Mouse (Mus musculus) E14TG2a.4 (cell line): ENCODE results near the gene Ltbr.
A peak's percentile ranks its signal among the peaks of the same experiment; 100 is the strongest.

Experiments used
- H3K27me3 ChIP-seq: 2 replicates; pipeline ENCODE4 v1.6.1; 2014; ENCODE audit warnings: low read length, control low read depth; ENCODE audit not compliant: insufficient read depth
- H3K36me3 ChIP-seq: 2 replicates; pipeline ENCODE4 v1.6.1; 2014; ENCODE audit warnings: low read length, control low read depth; ENCODE audit not compliant: insufficient read depth
- H3K4me1 ChIP-seq: replicated peaks from 2 replicates; pipeline ENCODE4 v1.6.1; 2014; ENCODE audit warnings: low read depth, low read length, control low read depth
- H3K4me3 ChIP-seq: replicated peaks from 2 replicates; pipeline ENCODE4 v1.5.1; 2014; ENCODE audit warnings: mild to moderate bottlenecking, low read length
- H3K9me3 ChIP-seq: 2 replicates; pipeline ENCODE4 v1.6.1; 2014; ENCODE audit warnings: low read length, control low read depth
- CTCF ChIP-seq: conservative IDR thresholded peaks from 2 replicates; pipeline ENCODE4 v1.5.1; 2014; ENCODE audit warnings: low read length
- NANOG ChIP-seq: IDR thresholded peaks from 2 replicates; pipeline ENCODE4 v1.6.1; 2014; ENCODE audit warnings: borderline replicate concordance, low read length, mixed read lengths
- POU5F1 ChIP-seq: IDR thresholded peaks from 2 replicates; pipeline ENCODE4 v1.6.1; 2014; ENCODE audit warnings: low read length, borderline replicate concordance

Ltbr gene

DNA sequence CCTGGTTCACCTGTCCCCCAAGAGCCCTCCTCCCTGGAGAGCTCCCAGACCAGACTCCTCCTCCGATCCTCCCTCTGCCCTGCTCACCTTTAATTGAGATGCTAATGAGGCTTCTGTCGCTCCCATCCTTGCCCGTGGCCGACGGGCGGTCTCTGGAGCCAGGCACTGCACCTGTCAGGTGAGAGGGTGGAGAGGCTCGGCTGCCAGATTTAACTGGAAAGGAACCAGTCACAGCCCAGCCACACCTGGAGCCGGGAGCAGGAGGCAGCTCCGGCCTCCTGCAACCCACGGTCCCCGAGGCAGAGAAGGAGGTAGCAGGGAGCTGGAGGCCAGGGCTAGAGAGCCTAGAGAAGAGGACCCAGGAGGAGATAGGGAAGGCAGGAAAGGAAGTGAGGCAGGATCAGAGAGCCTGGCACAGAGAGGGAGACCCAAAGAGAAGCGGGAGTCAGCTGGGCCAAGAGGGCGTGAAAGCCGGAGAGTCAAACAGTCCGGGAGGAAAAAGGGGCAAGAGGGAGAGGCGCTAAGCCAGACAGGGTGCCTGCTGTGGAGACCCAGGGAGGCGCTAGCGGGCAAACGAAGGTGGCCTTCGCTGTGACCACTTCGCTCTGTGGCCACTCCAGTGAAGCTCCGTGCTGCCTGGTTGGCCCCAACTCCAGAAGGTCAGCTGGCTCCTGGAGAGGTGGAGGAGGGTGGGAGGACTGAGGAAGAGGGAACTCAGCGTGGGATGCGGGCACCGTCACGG is 7.6 kb upstream of the Ltbr start:
- Histone ChIP-seq H3K36me3 (no peaks in the 10 kb centered on the region), H3K4me3 (peak overlapping the region; percentile 57), H3K4me1 (peaks cover 47% of the 10 kb centered on the region), H3K27me3 (peaks cover 74% of the 10 kb centered on the region), H3K9me3 (no peaks in the 10 kb centered on the region)
- TF ChIP-seq NANOG (no peak), POU5F1 (no peak), CTCF (no peak)

DNA sequence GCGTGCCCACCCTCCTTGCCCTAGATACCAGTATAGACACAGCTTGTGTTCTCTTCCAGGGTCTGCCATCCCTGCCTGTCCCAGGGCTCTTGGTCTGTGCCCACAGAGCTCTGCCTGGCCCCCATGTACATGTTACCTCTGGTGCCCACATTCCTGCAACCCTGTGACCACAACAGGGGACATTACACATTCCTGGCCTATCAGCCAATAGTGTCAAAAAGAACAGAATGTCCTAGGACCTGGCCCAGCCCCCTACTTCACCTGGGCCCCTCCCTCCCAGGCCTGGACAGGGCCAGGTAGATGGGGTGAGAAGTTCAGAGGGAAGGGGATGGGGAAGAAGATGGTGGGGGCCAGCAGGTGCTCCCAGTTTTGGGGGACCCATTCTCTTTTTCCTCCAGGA is 6.6 kb upstream of the Ltbr start, which contains the start of gene Scnn1a:
TSS of gene Scnn1a (plus strand) at position 337 of the 400 bp plus-strand sequence.
- H3K9me3 ChIP-seq, result no peaks in the 10 kb centered on the region
- H3K27me3 ChIP-seq, result peaks cover 77% of the 10 kb centered on the region

DNA sequence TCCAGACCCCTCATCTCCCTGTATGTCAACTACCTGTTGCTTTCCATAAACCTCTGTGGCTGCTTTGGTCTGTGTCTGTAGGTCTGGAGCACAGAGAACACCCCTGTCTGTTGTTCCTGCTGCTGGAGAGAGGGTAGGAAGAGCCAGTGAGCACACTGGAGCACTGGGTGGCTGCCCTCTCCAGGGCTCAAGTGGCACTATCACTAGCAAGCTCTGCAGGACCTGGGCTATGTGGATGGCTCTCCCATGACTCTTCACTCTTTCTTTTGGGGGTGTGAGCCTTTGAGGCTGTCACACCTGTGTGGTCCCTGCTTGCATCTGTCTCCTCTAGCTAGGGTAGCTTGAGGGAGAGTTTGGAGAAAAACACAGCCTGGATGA is 6.2 kb upstream of the Ltbr start:
- H3K4me1 ChIP-seq, result peaks cover 48% of the 10 kb centered on the region
- H3K4me3 ChIP-seq, result no peak overlapping the region
- no peaks in the 10 kb centered on the region for H3K9me3 ChIP-seq
- H3K27me3 ChIP-seq, result peaks cover 76% of the 10 kb centered on the region
- H3K36me3 ChIP-seq, result no peaks in the 10 kb centered on the region
- no peak for TF ChIP-seq NANOG
- TF ChIP-seq POU5F1, result no peak
- TF ChIP-seq CTCF, result no peak

More for the DNA sequence above, 6.6 kb upstream of the Ltbr start, which contains the start of gene Scnn1a:
- Histone ChIP-seq H3K4me1 (peaks cover 47% of the 10 kb centered on the region), H3K4me3 (peak within 1 kb of the TSS; percentile 57), H3K36me3 (no peaks in the 10 kb centered on the region)
- TF ChIP-seq POU5F1 (no peak), NANOG (no peak), CTCF (no peak)

DNA sequence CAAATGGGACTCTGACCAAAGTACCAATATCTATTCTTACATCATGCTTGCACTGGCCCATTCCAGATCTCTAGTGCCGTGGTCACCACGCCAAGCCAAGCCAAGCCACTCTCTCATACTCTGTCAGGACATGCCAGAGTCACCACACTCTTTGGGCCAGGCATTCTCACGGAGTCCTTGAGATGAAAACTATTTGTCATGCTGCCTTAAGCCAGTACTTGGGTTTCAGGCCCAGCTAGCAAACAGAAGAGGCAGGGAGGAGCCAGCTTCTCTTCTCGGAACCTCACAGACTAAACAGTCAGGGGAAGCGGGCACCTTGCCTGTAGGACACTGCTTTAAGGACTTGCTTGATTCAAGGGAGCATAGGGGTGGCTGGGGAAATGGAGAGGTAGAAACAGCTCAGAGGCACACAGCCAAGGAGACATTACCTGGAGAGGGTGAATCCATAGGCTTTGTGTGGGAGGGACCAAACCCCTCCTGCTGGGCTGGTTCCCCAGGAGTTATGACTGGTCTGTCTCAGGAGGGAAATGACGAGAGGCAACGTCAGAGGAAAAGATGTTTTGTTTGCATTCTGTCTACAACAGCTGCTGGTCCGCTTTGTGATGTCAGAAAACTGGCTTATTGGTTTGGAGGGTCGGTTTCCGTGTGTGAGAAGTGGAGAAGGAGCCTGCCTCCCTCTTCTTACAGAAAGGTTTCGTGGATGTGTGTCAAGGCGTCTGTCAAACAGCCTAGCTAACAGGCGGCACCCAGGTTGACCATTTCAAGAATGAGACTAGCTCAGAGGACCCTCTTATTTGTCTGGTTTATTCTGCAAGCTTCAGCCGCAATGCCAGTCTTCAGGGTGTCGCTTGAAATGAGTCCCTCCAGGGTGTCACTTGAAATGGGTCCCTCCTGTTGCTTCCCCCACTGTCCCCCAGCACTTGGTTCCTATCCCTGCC is 5.6 kb upstream of the Ltbr start:
- no peaks in the 10 kb centered on the region for H3K36me3 ChIP-seq
- peaks cover 54% of the 10 kb centered on the region for H3K4me1 ChIP-seq
- peaks cover 77% of the 10 kb centered on the region for H3K27me3 ChIP-seq
- H3K9me3 ChIP-seq, result no peaks in the 10 kb centered on the region
- H3K4me3 ChIP-seq, result no peak overlapping the region
- TF ChIP-seq POU5F1, result no peak
- no peak for TF ChIP-seq CTCF
- no peak for TF ChIP-seq NANOG

DNA sequence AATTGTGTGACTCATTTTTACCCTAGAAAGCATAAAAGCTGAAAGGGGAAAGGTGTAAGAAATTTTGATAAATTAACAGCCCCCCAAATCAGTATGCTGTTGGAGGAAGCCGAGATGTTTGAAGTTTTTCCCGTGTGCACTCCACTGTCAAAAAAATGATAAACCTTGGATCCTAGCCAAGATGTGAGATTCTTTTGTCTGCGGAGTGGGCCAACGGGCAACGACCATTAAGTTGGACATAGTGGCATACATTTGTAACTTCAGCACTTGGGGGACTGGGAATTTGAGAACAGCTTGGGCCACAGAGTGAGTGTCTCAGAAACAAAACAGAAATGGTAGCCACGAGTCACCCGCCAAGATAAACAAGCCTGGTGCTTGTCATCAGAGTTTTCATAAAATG is 3.4 kb upstream of the Ltbr start:
- TF ChIP-seq NANOG, result no peak
- TF ChIP-seq CTCF, result no peak
- TF ChIP-seq POU5F1, result no peak
- no peaks in the 10 kb centered on the region for H3K36me3 ChIP-seq
- H3K4me3 ChIP-seq, result no peak overlapping the region
- H3K27me3 ChIP-seq, result peaks cover 78% of the 10 kb centered on the region
- peaks cover 53% of the 10 kb centered on the region for H3K4me1 ChIP-seq
- H3K9me3 ChIP-seq, result no peaks in the 10 kb centered on the region

DNA sequence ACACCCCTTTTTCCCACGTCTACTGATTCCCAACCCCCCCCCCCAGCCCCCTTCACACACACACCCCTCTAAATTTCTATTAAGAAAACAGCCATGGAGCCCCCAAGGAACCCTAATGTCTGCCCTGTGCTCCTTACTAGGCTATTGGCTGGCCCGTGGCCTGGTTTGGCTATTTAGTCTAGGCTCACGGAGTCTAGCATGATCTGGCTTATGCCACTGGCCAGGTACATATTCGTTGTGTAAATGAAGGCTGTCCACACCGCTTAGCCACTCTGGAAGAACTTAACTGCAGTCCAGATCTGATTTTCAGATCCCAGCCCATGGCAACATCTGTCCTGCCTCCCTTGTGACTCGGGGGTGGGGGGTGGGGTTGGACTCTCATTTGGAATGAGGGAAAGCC is 1.1 kb upstream of the Ltbr start:
- Histone ChIP-seq H3K4me1 (peaks cover 29% of the 10 kb centered on the region), H3K9me3 (no peaks in the 10 kb centered on the region), H3K27me3 (peaks cover 63% of the 10 kb centered on the region), H3K36me3 (no peaks in the 10 kb centered on the region), H3K4me3 (no peak overlapping the region)
- TF ChIP-seq POU5F1, result no peak
- TF ChIP-seq CTCF, result no peak
- no peak for TF ChIP-seq NANOG

DNA sequence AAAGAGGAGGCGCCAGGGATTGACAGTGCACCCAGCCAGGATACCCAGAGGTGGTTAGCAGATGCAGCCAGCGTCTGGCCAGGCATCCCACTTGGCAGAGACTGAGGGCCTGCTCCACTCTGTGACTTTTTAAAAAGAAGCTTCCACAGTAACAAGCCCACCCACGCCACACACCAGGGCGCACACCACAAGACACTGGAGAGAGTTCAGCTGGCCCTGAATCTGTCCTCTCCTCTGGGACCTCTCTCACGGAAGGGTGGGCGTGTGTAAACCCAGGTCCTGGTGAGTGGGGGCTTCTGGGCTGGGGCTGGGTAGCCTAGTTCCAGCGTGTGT is 512 bp upstream of the Ltbr start:
- TF ChIP-seq NANOG, result no peak
- no peak for TF ChIP-seq POU5F1
- TF ChIP-seq CTCF, result no peak
- peaks cover 58% of the 10 kb centered on the region for H3K27me3 ChIP-seq
- H3K36me3 ChIP-seq, result no peaks in the 10 kb centered on the region

DNA sequence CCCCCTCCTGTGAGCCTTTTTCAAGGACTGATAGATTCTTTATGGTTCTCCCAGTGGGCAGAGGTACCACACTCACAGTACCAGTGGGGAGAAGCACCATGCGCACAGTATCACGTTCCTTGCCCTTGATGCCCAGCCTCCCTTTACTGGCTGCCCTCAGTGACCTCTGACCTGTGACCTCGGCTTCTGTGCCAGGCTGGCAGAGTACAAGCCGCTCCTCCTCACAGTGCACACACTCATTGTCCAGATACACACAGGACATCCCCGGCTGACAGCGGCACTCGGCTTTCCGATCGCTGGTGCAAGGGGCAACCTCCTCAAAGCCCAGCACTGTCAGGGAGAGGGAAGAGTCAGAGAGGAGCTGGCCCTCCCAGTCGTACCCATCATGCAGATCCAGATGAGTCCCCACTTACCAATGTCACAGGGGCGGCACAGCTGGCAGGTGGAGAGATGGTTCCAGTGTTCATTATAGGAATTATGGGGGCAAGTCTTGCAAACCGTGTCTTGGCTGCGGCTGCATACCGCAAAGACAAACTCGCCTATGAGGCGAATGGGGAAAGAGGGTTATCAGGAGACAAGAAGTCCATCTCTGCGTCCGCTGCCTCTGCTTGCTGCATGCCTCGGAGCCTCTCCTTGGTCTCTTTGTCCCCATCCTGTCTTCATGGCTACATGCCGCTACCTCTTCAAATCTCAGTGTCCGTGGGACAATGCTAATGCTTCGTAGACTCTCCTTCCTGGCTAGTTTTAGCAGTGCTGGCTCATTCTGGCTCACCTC is 917 bp downstream of the Ltbr start:
- Histone ChIP-seq H3K4me3 (peak overlapping the region; percentile 75), H3K27me3 (peaks cover 55% of the 10 kb centered on the region), H3K4me1 (peaks cover 31% of the 10 kb centered on the region), H3K36me3 (no peaks in the 10 kb centered on the region), H3K9me3 (no peaks in the 10 kb centered on the region)
- TF ChIP-seq POU5F1 (no peak), NANOG (no peak), CTCF (no peak)

More for the DNA sequence above, 512 bp upstream of the Ltbr start:
- H3K4me3 ChIP-seq, result peak overlapping the region; percentile 75
- H3K4me1 ChIP-seq, result peaks cover 28% of the 10 kb centered on the region
- H3K9me3 ChIP-seq, result no peaks in the 10 kb centered on the region
